Mouse (Mus musculus): ENCODE data around the gene Ralgapa2.
A peak's percentile ranks its signal among the peaks of the same experiment; 100 is the strongest.
"Not testable (repeated sequence)": the region's sequence is repeated elsewhere in the genome, so short reads cannot be mapped to it uniquely, and the experiment has no call there.

Gene Ralgapa2

DNA sequence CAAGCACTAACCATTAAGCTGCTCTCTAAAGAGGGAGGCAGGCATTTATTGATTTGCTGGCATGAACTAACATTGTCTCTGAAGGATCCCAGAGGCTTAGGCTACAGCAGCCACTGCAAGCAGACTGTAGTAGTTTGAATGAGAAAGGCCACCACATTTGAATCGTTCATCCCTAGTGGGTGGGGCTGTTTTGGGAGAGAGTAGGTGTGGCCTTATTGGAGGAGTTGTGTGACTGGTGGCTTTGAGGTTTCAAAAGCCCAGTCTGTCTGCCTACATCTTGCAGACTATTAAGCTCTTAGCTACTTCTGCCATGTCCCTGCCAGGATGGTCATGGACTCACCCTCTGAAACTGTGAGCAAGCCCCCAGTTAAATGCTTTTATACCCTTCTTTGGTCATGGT is 15.1 kb downstream of the Ralgapa2 start:
- no peak for DNase-seq

DNA sequence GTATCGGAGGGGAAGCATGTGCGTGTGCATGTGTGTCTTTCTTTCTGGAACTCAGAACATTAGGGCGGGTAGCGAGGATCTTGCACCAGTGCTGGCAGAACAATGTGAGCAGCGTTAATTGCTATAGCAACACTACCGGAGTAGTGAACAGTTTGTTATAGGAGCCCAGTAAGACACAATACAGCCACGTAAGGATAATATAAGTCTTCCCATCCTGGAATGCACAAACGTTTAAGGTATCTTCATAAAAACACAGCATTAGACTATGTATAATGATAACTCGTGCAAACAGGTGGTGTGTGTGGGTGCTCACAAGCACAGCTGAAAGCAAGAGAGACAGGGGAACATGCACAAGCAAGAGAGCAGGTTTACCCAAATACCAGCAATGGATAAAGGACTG is 16.4 kb downstream of the Ralgapa2 start:
- no peak for DNase-seq

- DNase-seq: no peak
Observed at GRCm38 (mm10) chr2:146493354-146493946, 18.7 kb downstream of the Ralgapa2 start.

DNA sequence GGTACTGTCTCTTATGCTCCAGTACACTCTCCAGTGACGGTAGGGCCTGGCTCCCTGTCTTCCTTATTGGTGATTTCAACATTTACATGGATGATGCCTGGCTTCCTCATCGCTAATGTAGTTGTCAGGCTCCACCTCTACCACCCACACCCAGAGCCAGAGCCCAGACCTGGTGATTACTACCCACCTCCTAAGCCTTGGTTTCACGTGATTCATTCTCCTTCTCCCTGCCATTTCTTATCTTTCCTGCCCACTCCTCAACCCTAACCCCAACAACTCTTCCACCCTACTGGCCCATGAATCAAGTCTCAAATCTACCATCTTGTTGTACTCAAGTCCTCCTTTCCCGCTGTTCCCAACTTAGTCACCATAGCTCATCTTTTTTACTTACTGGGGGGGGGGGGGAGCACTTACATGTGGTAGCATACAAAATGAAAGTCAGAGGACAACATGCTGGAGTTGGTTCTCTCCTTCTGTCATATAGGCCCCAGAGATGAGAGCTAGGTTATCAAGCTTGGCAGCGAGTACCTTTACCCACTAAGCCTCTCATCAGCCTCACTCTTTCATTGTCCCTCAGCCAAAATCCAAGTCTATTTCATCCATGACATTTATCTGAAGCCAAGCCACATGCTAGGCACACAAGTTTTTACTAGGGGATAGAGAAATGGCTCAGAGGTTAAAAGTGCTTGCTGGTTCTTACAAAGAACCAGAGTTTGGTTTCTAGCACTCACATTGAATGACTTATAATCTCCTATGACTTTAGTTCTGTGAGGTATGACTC is 20.1 kb downstream of the Ralgapa2 start:
- DNase-seq: no peak

DNA sequence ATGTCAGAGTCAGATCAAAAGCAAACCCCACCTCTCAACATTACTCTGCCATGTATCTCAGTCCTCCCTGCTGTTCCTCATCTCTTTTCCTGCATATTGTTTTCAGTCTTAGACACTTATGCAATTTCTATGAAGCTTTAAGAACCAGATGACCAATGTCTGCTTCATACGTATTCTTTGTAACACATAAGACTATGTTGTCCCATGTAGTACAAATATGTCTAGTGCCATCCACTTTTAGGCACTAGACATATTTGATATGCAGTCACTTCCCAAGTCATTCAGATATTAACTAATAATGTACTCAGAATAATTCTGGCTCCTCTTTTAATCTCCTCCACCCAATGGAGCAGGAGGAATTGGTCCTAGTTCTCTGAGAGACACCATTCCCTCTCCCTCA is 21.2 kb downstream of the Ralgapa2 start:
- no peak for DNase-seq

GRCm38 (mm10) chr2:146488291-146488690 is 23.9 kb downstream of the Ralgapa2 start:
- no peak for DNase-seq

DNA sequence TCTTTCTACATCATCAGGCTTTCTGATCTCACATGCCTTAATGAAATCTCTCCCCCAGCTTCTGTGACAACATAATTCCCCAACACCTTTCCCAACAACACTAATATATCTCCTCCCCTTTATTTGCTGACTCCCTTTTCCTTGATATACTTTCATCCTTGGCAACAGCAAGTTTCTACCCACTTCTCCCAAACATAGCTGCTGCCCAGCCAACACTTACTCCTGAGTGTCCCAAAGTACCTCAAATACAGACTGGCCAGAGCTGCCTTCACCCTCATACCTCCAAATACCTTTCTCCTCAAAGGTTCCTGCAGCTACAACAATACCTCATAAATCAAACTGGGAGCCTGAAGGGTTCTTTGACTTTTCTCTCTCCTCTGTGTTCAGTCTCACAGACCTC is 29.3 kb downstream of the Ralgapa2 start:
- no peak for DNase-seq

GRCm38 (mm10) chr2:146477491-146477890 is 34.7 kb downstream of the Ralgapa2 start:
- DNase-seq: no peak

DNA sequence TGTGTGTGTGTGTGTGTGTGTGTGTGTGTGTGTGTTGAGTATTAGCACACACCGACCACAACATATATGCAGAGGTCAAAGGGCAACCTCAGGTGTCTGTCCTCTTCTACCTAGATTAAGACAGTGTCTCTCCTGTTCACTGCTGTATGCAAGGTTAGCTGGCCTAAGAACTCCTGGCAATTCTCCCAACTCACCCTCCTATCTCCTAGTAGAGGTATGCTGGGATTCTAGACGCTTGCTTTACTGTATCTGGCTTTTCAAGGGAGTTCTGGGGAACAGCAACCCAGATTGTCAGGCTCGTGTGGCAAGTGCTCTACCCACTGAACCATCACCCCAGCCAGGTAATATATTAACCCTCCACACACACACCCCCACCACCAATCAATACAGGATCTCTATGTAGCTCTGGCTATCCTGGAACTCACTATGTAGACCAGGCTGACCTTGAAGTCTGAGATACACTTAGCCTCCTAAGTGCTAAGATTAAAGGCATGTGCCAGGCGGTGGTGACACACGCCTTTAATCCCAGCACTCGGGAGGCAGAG is 35.6 kb downstream of the Ralgapa2 start:
- no peak for DNase-seq

DNA sequence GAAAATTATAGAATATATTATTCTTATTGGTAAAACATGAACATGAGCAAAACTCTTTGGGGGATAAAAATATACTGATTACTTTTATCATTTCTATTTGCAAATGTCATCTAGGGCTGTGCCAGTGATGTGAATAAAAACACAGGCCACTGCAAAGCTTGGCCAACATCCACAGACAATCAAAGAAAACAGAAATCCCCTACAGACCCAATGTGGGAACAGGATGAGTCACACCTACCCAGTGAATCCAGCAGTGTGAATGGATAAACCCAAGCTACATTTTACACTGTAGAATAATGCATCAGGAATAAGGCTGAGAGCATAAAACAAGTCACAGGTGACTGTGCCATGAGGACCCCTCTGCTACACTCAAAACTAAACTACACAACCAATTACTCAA is 36.1 kb downstream of the Ralgapa2 start:
- DNase-seq: no peak

DNA sequence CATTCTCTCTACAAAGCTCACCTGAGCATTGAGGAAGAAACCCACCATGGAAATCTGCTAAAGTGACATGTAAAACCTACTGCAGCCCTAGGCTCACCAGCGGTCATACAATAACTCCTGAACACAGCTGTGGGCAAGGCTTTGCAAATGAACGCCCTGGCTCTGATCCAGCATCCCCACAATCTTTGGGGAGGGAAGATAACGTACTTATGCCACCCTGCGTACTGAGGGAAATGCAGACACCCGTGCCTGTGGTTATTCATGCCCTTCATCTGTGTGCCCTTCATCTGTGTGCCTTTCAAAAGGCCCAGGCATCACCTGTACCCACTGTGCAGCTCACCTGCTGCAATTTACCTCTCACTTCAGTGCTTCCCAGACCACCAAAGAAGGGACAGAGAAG is 41.2 kb downstream of the Ralgapa2 start:
- DNase-seq: no peak

DNA sequence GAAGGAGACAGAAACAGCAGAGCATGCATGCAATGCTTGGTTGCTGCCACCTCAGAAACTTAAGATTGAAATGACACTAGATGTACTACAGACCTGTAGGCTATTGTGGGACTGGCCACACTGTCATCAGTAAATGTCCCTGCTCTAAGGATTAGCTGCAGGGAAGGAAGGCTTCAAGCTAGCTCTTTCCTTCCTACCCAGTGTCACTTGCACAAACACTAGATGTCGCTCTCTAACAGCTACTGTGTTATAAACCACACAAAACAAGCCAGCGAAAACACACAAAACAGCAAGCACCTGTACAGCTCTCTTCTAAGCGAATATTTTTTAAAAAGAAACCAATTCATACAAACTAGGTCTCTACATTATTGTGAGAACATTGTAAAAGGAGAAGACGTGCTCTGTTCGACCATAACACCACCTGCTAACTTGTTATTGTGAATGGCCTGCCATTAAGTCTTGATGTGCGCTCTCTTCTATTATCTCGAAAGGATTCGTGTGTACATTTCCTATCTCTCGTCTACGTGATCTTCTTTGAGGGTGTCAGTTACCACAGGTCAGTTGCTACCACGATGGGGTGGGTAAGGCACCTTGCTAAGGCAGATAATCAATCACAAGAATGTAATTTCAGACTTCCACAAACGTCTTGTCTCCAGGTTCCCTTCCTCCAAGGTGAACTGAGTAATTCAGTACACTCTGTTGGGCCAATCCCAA is 42.3 kb downstream of the Ralgapa2 start:
- peak; percentile 26 for DNase-seq

- no peak for DNase-seq
Observed at GRCm38 (mm10) chr2:146468898-146469297, 43.2 kb downstream of the Ralgapa2 start.

DNA sequence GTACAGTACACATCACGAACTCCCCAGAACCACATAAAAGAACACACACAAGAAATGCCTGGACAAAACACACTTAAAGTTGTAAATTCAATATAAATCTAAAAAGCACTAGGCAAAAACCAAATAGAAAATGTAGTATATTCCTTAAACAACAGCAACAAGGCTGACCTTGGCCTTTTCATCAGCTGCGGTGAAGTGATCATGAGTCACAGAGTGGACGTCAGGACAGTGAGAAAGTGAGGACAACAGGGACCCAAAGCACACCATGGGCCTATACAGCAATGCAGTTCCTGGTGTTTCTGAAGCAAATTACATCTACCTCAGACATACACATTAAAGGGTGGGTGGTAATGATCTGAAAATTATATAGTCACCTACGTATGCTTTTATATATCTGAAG is 44.1 kb downstream of the Ralgapa2 start:
- no peak for DNase-seq

DNA sequence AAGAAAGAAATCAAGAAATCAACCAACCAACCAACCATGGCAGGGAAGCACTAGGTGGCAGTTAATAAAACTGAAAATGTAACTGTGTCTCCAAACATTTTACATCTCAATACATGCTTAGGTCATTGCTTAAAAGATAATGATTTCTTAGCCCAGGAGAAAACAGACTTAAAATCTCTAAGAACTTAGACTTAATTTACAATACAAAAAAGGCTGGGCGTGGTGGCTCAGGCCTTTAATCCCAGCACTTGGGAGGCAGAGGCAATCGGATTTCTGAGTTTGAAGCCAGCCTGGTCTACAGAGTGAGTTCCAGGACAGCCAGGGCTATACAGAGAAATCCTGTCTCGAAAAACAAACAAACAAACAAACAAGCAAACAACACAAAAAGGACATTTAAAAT is 45.3 kb downstream of the Ralgapa2 start:
- not testable (repeated sequence) for DNase-seq

DNA sequence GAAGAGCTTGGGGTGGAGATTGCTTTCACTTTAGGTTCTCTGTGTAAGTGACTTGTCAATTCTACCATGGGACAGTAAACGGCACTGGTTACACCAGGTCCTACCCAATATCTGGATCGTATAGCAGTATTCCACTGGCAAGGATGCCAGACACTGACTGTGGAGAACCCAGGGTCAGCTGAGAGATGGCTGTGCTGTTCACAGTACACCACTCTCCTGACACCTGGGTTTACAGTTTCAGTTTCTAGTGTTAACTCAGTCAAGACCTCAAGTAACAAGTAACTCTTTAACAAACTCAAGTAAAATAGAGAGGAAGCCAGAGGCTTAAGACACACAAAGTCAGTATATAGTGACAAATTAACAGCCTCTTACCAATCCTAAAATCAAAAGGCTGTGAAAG is 54.6 kb downstream of the Ralgapa2 start:
- DNase-seq: no peak

GRCm38 (mm10) chr2:146456612-146457011 is 55.5 kb downstream of the Ralgapa2 start:
- no peak for DNase-seq

DNA sequence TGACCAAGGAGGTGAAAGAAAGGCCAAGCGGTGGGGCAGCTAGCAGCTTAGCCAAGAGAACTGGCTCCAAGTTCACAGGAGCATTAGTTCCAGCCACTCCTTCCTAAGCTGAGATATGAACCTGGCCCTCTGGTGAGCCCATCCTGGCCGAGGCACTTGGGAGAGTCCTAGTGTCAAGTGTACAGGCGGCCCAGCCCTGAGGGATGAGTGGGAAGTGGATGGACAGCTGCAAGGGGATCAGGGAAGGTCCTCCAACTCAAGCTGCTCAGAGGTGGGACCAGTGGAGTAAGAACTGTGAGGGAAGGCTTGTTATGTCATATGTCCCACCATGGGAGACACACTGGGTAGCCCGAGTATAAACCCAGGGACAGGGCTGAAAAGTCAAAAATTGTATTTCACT is 56.1 kb downstream of the Ralgapa2 start:
- no peak for DNase-seq

GRCm38 (mm10) chr2:146444009-146444408 is 68.1 kb downstream of the Ralgapa2 start:
- no peak for DNase-seq

DNA sequence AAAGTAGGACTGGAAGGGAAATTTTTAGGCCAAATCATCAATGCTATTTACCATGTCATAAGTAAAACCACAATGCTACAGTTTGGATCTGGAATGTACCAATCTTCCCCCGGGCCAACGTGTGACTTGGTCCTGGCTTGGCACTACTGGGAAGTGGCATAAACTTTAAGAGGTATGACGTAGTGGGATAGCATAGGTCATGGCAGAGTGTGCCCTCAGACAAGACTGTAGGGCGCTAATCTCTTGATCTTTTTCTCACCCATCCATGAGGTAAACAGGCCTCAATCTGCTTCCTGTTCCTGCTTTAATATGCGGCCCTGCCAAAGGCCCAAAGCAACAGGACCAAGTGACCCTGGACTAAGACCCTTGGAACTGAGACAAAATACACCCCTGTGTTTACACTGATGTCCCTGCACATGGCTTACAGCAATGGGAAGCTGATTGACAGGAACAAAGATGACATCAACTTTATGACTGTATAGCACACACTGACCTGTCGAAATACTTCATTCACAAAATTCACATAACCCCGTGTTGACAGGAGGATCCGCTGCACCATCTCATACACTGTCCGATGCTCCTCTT is 68.8 kb downstream of the Ralgapa2 start:
- no peak for DNase-seq

- no peak for DNase-seq
Observed at GRCm38 (mm10) chr2:146441711-146442110, 70.4 kb downstream of the Ralgapa2 start.

- DNase-seq: no peak
Observed at GRCm38 (mm10) chr2:146428751-146429150, 83.4 kb downstream of the Ralgapa2 start.

- no peak for DNase-seq
Observed at GRCm38 (mm10) chr2:146427380-146427779, 84.8 kb downstream of the Ralgapa2 start.

Measured in right cerebral cortex, adult 18-20 months (tissue).